Mouse (Mus musculus) kidney, adult 8-10 months (tissue): ENCODE measurements around the gene Bcl2l14.

Experiments
- DNase-seq, 2 experiments: peaks; one replicate each; pipeline ENCODE4 v3.0.0; 2022

Gene Bcl2l14

GRCm38 (mm10) chr6:134448451-134448850 lies 52.3 kb downstream of the Bcl2l14 start:
- DNase-seq: no peak

GRCm38 (mm10) chr6:134449958-134450357 lies 53.8 kb downstream of the Bcl2l14 start:
- DNase-seq: no peak

- no peak for DNase-seq
Observed at GRCm38 (mm10) chr6:134450661-134451119, 54.6 kb downstream of the Bcl2l14 start.

GRCm38 (mm10) chr6:134454093-134454492 lies 58.0 kb downstream of the Bcl2l14 start:
- DNase-seq: peak in 1 of 2 experiments; percentile 52

- no peak for DNase-seq
Observed at GRCm38 (mm10) chr6:134458376-134458775, 62.3 kb downstream of the Bcl2l14 start.

DNA sequence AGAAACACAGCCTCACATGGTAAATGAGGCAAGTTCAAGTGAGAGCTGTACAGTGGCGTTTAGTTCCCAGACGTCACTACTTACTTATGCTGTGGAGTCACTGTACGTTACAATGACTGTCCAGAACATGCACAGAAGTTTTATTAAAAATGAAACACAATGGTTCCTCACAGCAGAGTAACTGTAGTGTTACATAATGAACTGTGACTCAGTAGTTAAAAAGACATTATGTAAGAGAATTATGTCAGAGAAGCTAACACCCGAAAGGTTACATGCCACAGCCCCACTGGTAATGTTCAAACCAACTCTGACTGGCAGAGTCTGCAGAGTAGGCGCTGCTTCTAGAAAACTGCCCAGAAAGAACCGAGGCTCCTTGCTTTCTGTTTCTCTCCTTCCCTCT lies 65.1 kb downstream of the Bcl2l14 start:
- no peak for DNase-seq

GRCm38 (mm10) chr6:134466671-134467229 lies 70.6 kb downstream of the Bcl2l14 start:
- DNase-seq: no peak

- DNase-seq: no peak
Observed at GRCm38 (mm10) chr6:134469297-134469696, 73.2 kb downstream of the Bcl2l14 start.

GRCm38 (mm10) chr6:134470857-134471256 lies 74.7 kb downstream of the Bcl2l14 start:
- peak in 1 of 2 experiments; percentile 42 for DNase-seq

- peak in 1 of 2 experiments; percentile 38 for DNase-seq
Observed at GRCm38 (mm10) chr6:134473143-134473561, 77.0 kb downstream of the Bcl2l14 start.

- no peak for DNase-seq
Observed at GRCm38 (mm10) chr6:134479481-134479880, 83.4 kb downstream of the Bcl2l14 start.

GRCm38 (mm10) chr6:134486318-134486717 lies 90.2 kb downstream of the Bcl2l14 start:
- DNase-seq: no peak
